Mouse (Mus musculus): ENCODE measurements around the gene Musk.
A peak's percentile ranks its signal among the peaks of the same experiment; 100 is the strongest.

DNA sequence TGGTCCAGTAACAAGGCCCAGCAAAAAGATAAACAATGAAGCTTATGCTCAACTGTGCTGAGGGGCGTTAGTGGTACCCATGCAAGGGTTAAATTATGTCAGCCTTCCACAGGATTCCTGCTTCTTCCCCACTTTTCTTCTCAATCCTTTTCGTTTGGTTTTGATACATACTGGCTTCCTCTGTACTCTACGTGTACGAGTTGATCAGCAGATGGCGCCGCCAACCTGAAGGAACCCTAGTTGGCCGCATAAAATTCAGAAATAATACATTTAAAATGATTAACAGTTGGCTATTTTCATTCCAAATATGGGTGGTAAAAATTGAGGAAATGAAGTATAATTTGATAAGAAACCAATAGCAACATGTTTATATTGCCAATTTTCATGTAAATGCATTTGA, 19.5 kb upstream of the Musk start:
- TF ChIP-seq CTCF (IDR thresholded peaks at IDR 0.05; ENCODE audit: low read depth) (peak; percentile 85), EP300 (optimal IDR thresholded peaks at IDR 0.05) (no peak)
